Mouse (Mus musculus) CH12.LX (cell line): ENCODE results near the gene Hecw2.

Experiments used
- CHD1 ChIP-seq: IDR thresholded peaks from 2 replicates; pipeline ENCODE4 v1.6.1; 2012; ENCODE audit warnings: low read depth, low read length, improper control_type of control experiment, inconsistent platforms
- CHD2 ChIP-seq: IDR thresholded peaks from 2 replicates; pipeline ENCODE4 v1.6.1; 2011; ENCODE audit warnings: low read length, improper control_type of control experiment
- CTCF ChIP-seq, 2 experiments: IDR thresholded peaks in 1 of 2; conservative IDR thresholded peaks in 1 of 2; 2 replicates each; pipeline ENCODE4 v1.5.1; 2011 to 2012; ENCODE audit warnings: low read depth in 2 of 2, low read length in 2 of 2, improper control_type of control experiment in 1 of 2, inconsistent platforms in 1 of 2, mild to moderate bottlenecking in 1 of 2, moderate library complexity in 1 of 2
- EP300 ChIP-seq: IDR thresholded peaks from 2 replicates; pipeline ENCODE4 v1.6.1; 2011; ENCODE audit warnings: low read length, improper control_type of control experiment
- GABPA ChIP-seq: IDR thresholded peaks from 2 replicates; pipeline ENCODE4 v1.6.1; 2012; ENCODE audit warnings: low read depth, low read length, improper control_type of control experiment, inconsistent platforms; ENCODE audit not compliant: insufficient replicate concordance
- JUND ChIP-seq: conservative IDR thresholded peaks from 2 replicates; pipeline ENCODE4 v1.6.1; 2011; ENCODE audit warnings: low read depth, low read length, improper control_type of control experiment
- KAT2A ChIP-seq: IDR thresholded peaks from 2 replicates; pipeline ENCODE4 v1.6.1; 2012; ENCODE audit warnings: low read length, improper control_type of control experiment, inconsistent platforms; ENCODE audit not compliant: insufficient replicate concordance
- MAZ ChIP-seq: IDR thresholded peaks from 2 replicates; pipeline ENCODE4 v1.6.1; 2012; ENCODE audit warnings: low read depth, mild to moderate bottlenecking, inconsistent platforms, low read length, improper control_type of control experiment, moderate library complexity
- MEF2A ChIP-seq: IDR thresholded peaks from 2 replicates; pipeline ENCODE4 v1.6.1; 2014; ENCODE audit warnings: low read depth, mild to moderate bottlenecking, inconsistent platforms, low read length, improper control_type of control experiment, borderline replicate concordance
- PAX5 ChIP-seq: IDR thresholded peaks from 2 replicates; pipeline ENCODE4 v1.6.1; 2012; ENCODE audit warnings: low read length, inconsistent platforms, mixed read lengths
- POLR2A ChIP-seq: IDR thresholded peaks from 2 replicates; pipeline ENCODE4 v1.6.1; 2011; ENCODE audit warnings: low read depth, mild to moderate bottlenecking, improper control_type of control experiment, low read length
- POLR2AphosphoS2 ChIP-seq: IDR thresholded peaks from 2 replicates; pipeline ENCODE4 v1.6.1; 2011; ENCODE audit warnings: low read depth, low read length, improper control_type of control experiment
- TBP ChIP-seq: conservative IDR thresholded peaks from 2 replicates; pipeline ENCODE4 v1.6.1; 2011; ENCODE audit warnings: low read depth, low read length, improper control_type of control experiment
- TCF12 ChIP-seq: IDR thresholded peaks from 2 replicates; pipeline ENCODE4 v1.6.1; 2014; ENCODE audit warnings: low read depth, mild to moderate bottlenecking, inconsistent platforms, low read length, improper control_type of control experiment

DNA sequence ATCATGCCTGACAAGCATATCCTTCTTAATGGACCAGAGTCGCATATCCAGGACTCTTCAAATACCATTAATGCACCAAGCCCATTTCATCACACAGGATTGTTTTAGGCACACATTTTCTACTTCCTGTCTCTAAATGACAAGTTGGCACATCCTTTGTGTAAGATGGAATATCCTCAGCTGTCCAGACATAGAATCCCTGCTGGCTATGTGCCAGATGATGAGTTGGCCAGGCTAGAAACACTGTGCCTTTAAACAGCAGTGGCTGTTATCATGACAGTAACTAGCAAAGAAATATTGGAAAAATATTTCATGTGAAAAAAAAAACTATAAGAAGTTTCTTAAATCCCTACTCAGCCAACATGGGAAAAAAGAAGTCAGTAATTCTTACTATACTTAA, 35.4 kb downstream of the Hecw2 start:
- TF ChIP-seq POLR2A (no peak), EP300 (no peak), CHD2 (no peak), TCF12 (no peak), CTCF (conservative IDR thresholded peaks at IDR 0.05 in 1 of 2, IDR thresholded peaks at IDR 0.05 in 1 of 2; ENCODE audit: low read depth in 2 of 2, low read length in 2 of 2) (no peak), JUND (no peak), TBP (no peak), CHD1 (no peak), GABPA (no peak), PAX5 (no peak), POLR2AphosphoS2 (no peak), MEF2A (no peak), KAT2A (no peak), MAZ (no peak)
